Mouse (Mus musculus) limb, embryonic 12.5 days (tissue): ENCODE measurements around the gene Napa. TPM values are rescaled to one million over a fixed set of nuclear protein-coding genes. Genes with fewer than 3 reads are reported as not detected.
A peak's percentile ranks its signal among the peaks of the same experiment; 100 is the strongest.

Experiments
- ATAC-seq: fragments of 200-750 bp; cut with Nextera tagmentation; 2 replicates; pipeline ENCODE4 v1.8.0; 2017; ENCODE audit warnings: low read depth, moderate TSS enrichment; ENCODE audit not compliant: insufficient number of reproducible peaks, insufficient read depth, low FRiP score, low TSS enrichment
- H3K27ac ChIP-seq: fragments of 300-500 bp; sonication (generic); 2 replicates; pipeline ENCODE4 v1.5.1; 2016; ENCODE audit warnings: mild to moderate bottlenecking, moderate library complexity
- H3K27me3 ChIP-seq: fragments of 300-500 bp; sonication (generic); 2 replicates; pipeline ENCODE4 v1.6.1; 2016; ENCODE audit warnings: mild to moderate bottlenecking, moderate library complexity
- H3K36me3 ChIP-seq: fragments of 300-500 bp; sonication (generic); 2 replicates; pipeline ENCODE4 v1.6.1; 2016; ENCODE audit warnings: mild to moderate bottlenecking, moderate library complexity
- H3K4me1 ChIP-seq: fragments of 300-500 bp; sonication (generic); replicated peaks from 2 replicates; pipeline ENCODE4 v1.6.1; 2016
- H3K4me2 ChIP-seq: fragments of 300-500 bp; sonication (generic); 2 replicates; pipeline ENCODE4 v1.6.1; 2016; ENCODE audit warnings: mild to moderate bottlenecking, moderate library complexity
- H3K4me3 ChIP-seq: fragments of 300-500 bp; sonication (generic); replicated peaks from 2 replicates; pipeline ENCODE4 v1.5.1; 2016; ENCODE audit warnings: mild to moderate bottlenecking
- H3K9ac ChIP-seq: fragments of 300-500 bp; sonication (generic); replicated peaks from 2 replicates; pipeline ENCODE4 v1.6.1; 2016; ENCODE audit warnings: mild to moderate bottlenecking, moderate library complexity
- H3K9me3 ChIP-seq: fragments of 300-500 bp; sonication (generic); 2 replicates; pipeline ENCODE4 v1.6.1; 2016; ENCODE audit warnings: mild to moderate bottlenecking, moderate library complexity
- WGBS: fragments of 180-500 bp; shearing (Covaris S2); methylation state at CpG from one replicate; pipeline ENCODE4 v1.1.7; 2016; 5-methylcytosine and 5-hydroxymethylcytosine counted together
- polyA plus RNA-seq: library from polyadenylated mRNA; unstranded; fragments of >200 nt; fragmentation: Nextera tagmentation; extraction: Ambion mirVana; gene quantifications from 2 replicates; pipeline ENCODE4 v1.2.1, GENCODE M21; 2016

Napa gene
- polyA plus RNA-seq, 1 experiment from 2014 or later: 181 TPM

GRCm38 (mm10) chr7:16117100-16117499, 18.8 kb downstream of the Napa start:
- Histone ChIP-seq H3K27me3 (no peaks in the 10 kb centered on the region), H3K4me3 (no peak overlapping the region), H3K4me1 (peaks cover 5% of the 10 kb centered on the region), H3K36me3 (peaks cover 63% of the 10 kb centered on the region), H3K9ac (no peak overlapping the region), H3K9me3 (no peaks in the 10 kb centered on the region), H3K27ac (no peak overlapping the region), H3K4me2 (no peak overlapping the region)
- no peak for ATAC-seq
- 90% methylated on average over 3 of the region's 3 CpGs for WGBS

DNA sequence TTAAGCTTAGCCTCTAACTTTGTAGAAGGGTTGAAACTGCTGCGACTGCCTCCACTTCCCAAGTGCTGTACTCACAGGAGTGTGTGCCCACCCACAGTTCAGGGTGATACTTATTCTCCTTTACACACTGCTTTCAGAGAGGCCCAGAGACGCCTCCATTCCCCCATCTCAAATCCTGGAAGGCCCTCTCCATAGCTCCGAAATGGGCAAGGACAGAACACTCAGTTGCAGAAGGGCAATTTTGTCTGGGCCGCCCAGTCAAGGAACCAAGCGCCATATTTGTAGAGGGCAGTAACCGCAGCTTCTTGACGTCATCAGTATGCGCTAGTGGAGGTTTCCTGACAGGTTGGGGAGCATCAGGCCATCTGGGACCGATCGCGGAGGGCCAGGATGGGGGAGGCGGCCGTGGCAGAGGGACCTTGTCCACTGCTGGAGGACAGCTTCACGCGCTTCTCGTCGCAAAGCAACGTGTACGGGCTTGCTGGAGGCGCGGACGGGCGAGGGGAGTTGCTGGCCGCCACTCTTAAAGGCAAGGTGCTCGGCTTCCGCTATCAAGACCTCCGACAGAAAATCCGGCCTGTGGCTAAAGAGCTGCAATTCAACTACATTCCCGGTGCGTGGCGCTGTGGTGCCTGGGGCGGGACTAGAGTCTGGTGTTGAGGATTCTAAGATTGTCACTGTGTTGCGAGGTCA, 21.5 kb downstream of the Napa start, which contains the start of gene Kptn:
Gene Kptn (plus strand): TSS at position 327 of the 693 bp plus-strand sequence.
- 1% methylated on average over 33 of the region's 33 CpGs for WGBS
- Histone ChIP-seq H3K4me2 (peak within 1 kb of the TSS; percentile 63), H3K4me3 (peak within 1 kb of the TSS; percentile 63), H3K9me3 (no peaks in the 10 kb centered on the region), H3K36me3 (peaks cover 51% of the 10 kb centered on the region), H3K27ac (peak within 1 kb of the TSS; percentile 83), H3K9ac (peak within 1 kb of the TSS; percentile 64), H3K4me1 (peaks cover 5% of the 10 kb centered on the region), H3K27me3 (no peaks in the 10 kb centered on the region)
- ATAC-seq: peak; percentile 76

DNA sequence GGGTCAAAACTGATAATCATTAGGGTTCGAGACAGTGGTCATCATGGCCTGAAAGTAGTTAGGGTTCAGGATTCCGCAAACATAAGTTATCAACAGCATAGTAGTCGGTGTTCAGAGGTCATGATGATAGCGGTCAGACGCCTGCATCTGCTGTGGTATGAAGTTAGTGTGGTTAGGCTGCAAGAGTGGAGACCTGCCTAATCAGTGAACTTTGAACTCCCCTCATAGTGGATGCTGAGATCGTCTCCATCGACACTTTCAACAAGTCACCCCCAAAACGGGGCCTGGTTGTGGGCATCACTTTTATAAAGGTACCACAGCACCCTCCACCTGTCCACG, 22.0 kb downstream of the Napa start:
- Histone ChIP-seq H3K4me3 (peak overlapping the region; percentile 63), H3K9me3 (no peaks in the 10 kb centered on the region), H3K4me2 (peak overlapping the region; percentile 63), H3K4me1 (peaks cover 5% of the 10 kb centered on the region), H3K36me3 (peaks cover 51% of the 10 kb centered on the region), H3K9ac (peak overlapping the region; percentile 64), H3K27me3 (no peaks in the 10 kb centered on the region), H3K27ac (no peak overlapping the region)
- WGBS: 44% methylated on average over 9 of the region's 9 CpGs
- no peak; the same call in 1 of the 2 replicates for ATAC-seq

- Histone ChIP-seq H3K4me1 (peaks cover 16% of the 10 kb centered on the region), H3K9ac (no peak overlapping the region), H3K4me3 (no peak overlapping the region), H3K9me3 (no peaks in the 10 kb centered on the region), H3K4me2 (no peak overlapping the region), H3K27ac (no peak overlapping the region), H3K27me3 (peaks cover 7% of the 10 kb centered on the region), H3K36me3 (peaks cover 37% of the 10 kb centered on the region)
- ATAC-seq: no peak
- WGBS: 88% methylated on average over 9 of the region's 9 CpGs
These were observed 27.6 kb downstream of the Napa start for GRCm38 (mm10) chr7:16125829-16126228.

DNA sequence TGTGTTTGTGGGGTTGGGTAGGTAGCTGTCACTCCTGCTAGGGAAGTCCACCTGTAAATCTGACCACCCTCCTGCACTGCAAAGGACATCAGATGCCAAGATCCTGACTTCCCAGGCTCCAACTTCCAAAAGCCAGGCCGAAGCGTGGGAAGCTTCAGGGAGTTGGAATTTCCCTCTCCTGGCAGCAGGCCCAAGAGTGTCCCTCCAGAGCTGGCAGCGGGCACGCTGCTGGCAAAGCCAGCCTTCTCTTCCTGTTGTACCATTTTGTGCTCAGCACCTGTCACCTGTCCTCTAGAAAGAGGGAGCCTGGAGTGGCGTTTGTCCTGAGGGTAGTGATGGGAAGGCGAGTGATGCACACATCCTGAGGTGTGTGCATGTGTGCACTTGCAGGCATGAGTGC, 30.1 kb downstream of the Napa start:
- 91% methylated on average over 6 of the region's 6 CpGs for WGBS
- no peak overlapping the region for H3K4me2 ChIP-seq
- H3K36me3 ChIP-seq: peaks cover 35% of the 10 kb centered on the region
- H3K9ac ChIP-seq: no peak overlapping the region
- H3K4me3 ChIP-seq: no peak overlapping the region
- H3K9me3 ChIP-seq: no peaks in the 10 kb centered on the region
- peaks cover 34% of the 10 kb centered on the region for H3K4me1 ChIP-seq
- no peak overlapping the region for H3K27ac ChIP-seq
- H3K27me3 ChIP-seq: peaks cover 29% of the 10 kb centered on the region
- no peak for ATAC-seq

DNA sequence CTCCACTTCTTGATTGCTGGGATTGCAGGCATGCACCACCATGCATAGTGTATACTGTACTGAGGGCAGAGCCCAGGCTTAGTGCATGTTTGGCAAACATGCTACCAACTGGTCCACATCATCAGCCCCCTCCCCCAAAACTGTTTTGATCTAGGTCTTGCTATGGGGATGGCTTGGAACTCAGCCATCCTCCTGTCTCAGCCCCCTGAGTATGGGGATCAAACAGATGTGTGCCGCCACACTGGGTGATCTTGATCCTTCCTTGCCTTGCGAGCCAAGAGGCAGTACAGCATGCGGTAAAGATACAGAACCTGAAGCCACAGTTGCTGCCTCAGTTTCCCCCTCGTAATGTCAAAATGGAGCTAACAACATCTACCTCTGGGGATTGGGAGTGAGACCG, 30.6 kb downstream of the Napa start:
- Histone ChIP-seq H3K4me3 (peak overlapping the region; percentile 62; the same call in 1 of the 2 replicates), H3K4me2 (no peak overlapping the region), H3K27me3 (peaks cover 29% of the 10 kb centered on the region), H3K4me1 (peaks cover 34% of the 10 kb centered on the region), H3K9me3 (no peaks in the 10 kb centered on the region), H3K27ac (no peak overlapping the region), H3K9ac (no peak overlapping the region), H3K36me3 (peaks cover 30% of the 10 kb centered on the region)
- ATAC-seq: no peak
- 62% methylated on average over 5 of the region's 5 CpGs for WGBS

DNA sequence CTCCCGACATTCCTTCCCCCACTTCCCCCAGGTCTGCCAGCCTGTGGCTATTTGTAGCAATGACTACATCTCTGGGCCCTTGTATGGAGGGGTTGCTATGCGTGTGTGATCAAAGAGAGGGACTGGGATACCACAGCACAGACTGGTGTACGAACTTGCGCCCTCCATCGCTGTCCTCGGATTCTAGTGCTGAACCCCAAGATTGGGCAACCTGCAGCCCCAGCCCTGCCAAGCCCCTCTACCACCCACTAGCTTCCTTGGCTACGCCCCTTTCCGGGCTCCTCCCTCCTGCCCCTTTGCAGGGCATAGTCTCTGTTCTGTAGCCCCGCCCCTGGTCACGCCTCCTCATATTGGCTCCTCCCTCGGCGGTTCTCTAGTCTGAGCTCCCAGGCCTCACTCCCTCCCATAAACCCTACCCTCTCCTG, 31.2 kb downstream of the Napa start, which contains the start of gene Slc8a2:
Gene Slc8a2 (plus strand): TSS at position 406 of the 425 bp plus-strand sequence.
- peak; percentile 75 for ATAC-seq
- Histone ChIP-seq H3K36me3 (peaks cover 26% of the 10 kb centered on the region), H3K4me2 (peak within 1 kb of the TSS; percentile 88), H3K9ac (peak within 1 kb of the TSS; percentile 77), H3K9me3 (no peaks in the 10 kb centered on the region), H3K27ac (peak within 1 kb of the TSS; percentile 83), H3K27me3 (peaks cover 29% of the 10 kb centered on the region), H3K4me3 (peak within 1 kb of the TSS; percentile 62), H3K4me1 (peaks cover 34% of the 10 kb centered on the region)
- 1% methylated on average over 12 of the region's 12 CpGs for WGBS

GRCm38 (mm10) chr7:16129846-16130691, 31.8 kb downstream of the Napa start:
- H3K27ac ChIP-seq: peak overlapping the region; percentile 83

GRCm38 (mm10) chr7:16130956-16131634, 32.8 kb downstream of the Napa start:
- Histone ChIP-seq H3K27ac (no peak overlapping the region), H3K9ac (peak overlapping the region; percentile 77)
- no peak for ATAC-seq

More at GRCm38 (mm10) chr7:16129846-16130691, 31.8 kb downstream of the Napa start:
- Histone ChIP-seq H3K9ac (peak overlapping the region; percentile 77), H3K27me3 (peaks cover 29% of the 10 kb centered on the region), H3K4me2 (peak overlapping the region; percentile 88), H3K4me3 (peak overlapping the region; percentile 62), H3K9me3 (no peaks in the 10 kb centered on the region), H3K4me1 (peaks cover 34% of the 10 kb centered on the region), H3K36me3 (peaks cover 19% of the 10 kb centered on the region)
- peak; percentile 73 for ATAC-seq
- 3% methylated on average over 38 of the region's 38 CpGs for WGBS

DNA sequence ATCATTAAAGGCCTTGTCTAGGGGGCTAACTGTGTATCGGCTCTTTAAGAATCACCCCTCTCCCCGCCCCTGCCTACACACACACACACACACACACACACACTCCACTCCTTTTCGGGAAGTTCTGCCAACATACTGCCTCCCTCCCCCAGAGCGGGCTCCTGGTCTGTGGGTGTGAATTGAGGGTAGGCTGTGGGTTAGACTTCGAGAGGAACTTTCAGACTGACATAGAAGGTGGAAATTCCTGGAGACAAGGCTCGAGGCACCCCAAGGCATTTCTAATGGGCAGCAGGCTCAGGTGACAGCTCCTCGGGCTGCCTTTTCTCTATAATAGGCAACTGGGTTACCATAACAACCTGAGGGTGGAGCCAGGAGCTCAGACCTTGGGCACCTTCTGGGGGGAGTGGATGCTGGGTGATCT, 33.9 kb downstream of the Napa start:
- Histone ChIP-seq H3K27ac (no peak overlapping the region), H3K36me3 (peaks cover 8% of the 10 kb centered on the region), H3K27me3 (peaks cover 29% of the 10 kb centered on the region), H3K9me3 (no peaks in the 10 kb centered on the region), H3K9ac (no peak overlapping the region; the same call in 1 of the 2 replicates), H3K4me3 (0 out of 2 replicates have a peak overlapping the region, but pooled peaks have one; percentile 6), H3K4me1 (peaks cover 34% of the 10 kb centered on the region), H3K4me2 (peak overlapping the region; percentile 27; the same call in 1 of the 2 replicates)
- no peak for ATAC-seq
- 16% methylated on average over 7 of the region's 7 CpGs for WGBS

More at GRCm38 (mm10) chr7:16130956-16131634, 32.8 kb downstream of the Napa start:
- Histone ChIP-seq H3K36me3 (peaks cover 9% of the 10 kb centered on the region), H3K4me2 (peak overlapping the region; percentile 88), H3K4me3 (peak overlapping the region; percentile 62), H3K4me1 (peaks cover 34% of the 10 kb centered on the region), H3K27me3 (peaks cover 29% of the 10 kb centered on the region), H3K9me3 (no peaks in the 10 kb centered on the region)
- WGBS: 37% methylated on average over 13 of the region's 13 CpGs
